Mouse (Mus musculus): Measurements from ENCODE around the gene Apol7e.

DNA sequence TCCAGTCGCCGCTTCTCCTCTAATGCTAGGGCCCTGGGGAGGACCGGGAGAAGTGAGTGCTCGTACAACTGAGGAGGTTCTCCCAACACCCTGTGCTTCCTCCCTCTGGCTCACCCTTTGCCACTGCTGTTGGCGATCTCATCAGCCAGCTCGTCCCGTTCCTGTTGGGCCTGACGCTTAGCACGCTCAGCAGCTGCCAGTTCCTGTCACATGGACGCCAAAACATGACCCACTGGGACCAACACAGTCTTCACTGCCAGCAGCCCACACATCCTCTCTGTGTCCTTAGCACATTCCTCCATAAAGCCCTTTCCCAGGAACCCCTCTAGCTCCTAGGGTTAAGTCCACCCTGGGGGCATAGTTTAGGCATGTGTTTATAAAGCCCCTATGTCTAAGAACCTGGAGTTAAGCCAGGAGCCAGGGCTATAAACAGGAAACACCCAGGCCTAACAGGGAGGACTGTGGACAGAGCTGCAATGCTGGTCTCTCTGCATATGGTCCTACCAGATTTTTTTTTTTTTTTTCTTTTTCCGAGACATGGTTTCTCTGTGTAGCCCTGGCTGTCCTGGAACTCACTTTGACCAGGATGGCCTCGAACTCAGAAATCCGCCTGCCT is 65.8 kb downstream of the Apol7e start:
- TF ChIP-seq CTCF (IDR thresholded peaks at IDR 0.05; ENCODE audit: insufficient read depth, low read length) (no peak), POLR2A (IDR thresholded peaks at IDR 0.05; ENCODE audit: borderline replicate concordance, extremely low read depth, low read depth, low read length) (peak; percentile 49; the same call in 1 of the 2 replicates)
